Mouse (Mus musculus) neural tube, embryonic 11.5 days (tissue): ENCODE measurements at regions not wholly inside any gene's neighbourhood (a gene's known extent, or its start where the extent isn't known, plus 50 kb on each side); places are given as distances from the start of the nearest gene placed in this dataset.
"Not testable (repeated sequence)": the region's sequence is repeated elsewhere in the genome, so short reads cannot be mapped to it uniquely, and the experiment has no call there.

Experiments used
- ATAC-seq: fragments of 200-750 bp; cut with Nextera tagmentation; 2 replicates; pipeline ENCODE4 v1.8.0; 2017; ENCODE audit warnings: moderate number of reproducible peaks, mild to moderate bottlenecking, moderate TSS enrichment, moderate library complexity; ENCODE audit not compliant: insufficient read depth, low FRiP score, low TSS enrichment
- DNase-seq: peaks from one replicate; pipeline ENCODE4 v3.0.0-alpha.2; 2015; ENCODE audit warnings: low spot score
- H3K27ac ChIP-seq: fragments of 300-500 bp; sonication (generic); 2 replicates; pipeline ENCODE4 v1.5.1; 2014; ENCODE audit warnings: low read depth, mild to moderate bottlenecking, low read length
- H3K27me3 ChIP-seq: fragments of 300-500 bp; sonication (generic); 2 replicates; pipeline ENCODE4 v1.6.1; 2014; ENCODE audit warnings: mild to moderate bottlenecking, low read length, mixed read lengths; ENCODE audit not compliant: control insufficient read depth, insufficient read depth
- H3K36me3 ChIP-seq: fragments of 300-500 bp; sonication (generic); 2 replicates; pipeline ENCODE4 v1.6.1; 2014; ENCODE audit warnings: mild to moderate bottlenecking, low read length, moderate library complexity, mixed read lengths; ENCODE audit not compliant: control insufficient read depth, insufficient read depth
- H3K4me1 ChIP-seq: fragments of 300-500 bp; sonication (generic); 2 replicates; pipeline ENCODE4 v1.6.1; 2014; ENCODE audit warnings: low read length, mixed read lengths; ENCODE audit not compliant: control insufficient read depth, insufficient read depth
- H3K4me2 ChIP-seq: fragments of 300-500 bp; sonication (generic); 2 replicates; pipeline ENCODE4 v1.6.1; 2014; ENCODE audit warnings: low read depth, mild to moderate bottlenecking, moderate library complexity
- H3K4me3 ChIP-seq: fragments of 300-500 bp; sonication (generic); 2 replicates; pipeline ENCODE4 v1.5.1; 2014; ENCODE audit warnings: low read depth, low read length
- H3K9ac ChIP-seq: fragments of 300-500 bp; sonication (generic); 2 replicates; pipeline ENCODE4 v1.6.1; 2014; ENCODE audit warnings: mild to moderate bottlenecking, low read length
- H3K9me3 ChIP-seq: fragments of 300-500 bp; sonication (generic); 2 replicates; pipeline ENCODE4 v1.6.1; 2016; ENCODE audit warnings: low read length; ENCODE audit not compliant: control insufficient read depth
- WGBS: fragments of 180-500 bp; shearing (Covaris S2); extraction: QIAGEN DNeasy Blood & Tissue Kit; methylation state at CpG from one replicate; pipeline ENCODE4 v1.1.7; 2014; 5-methylcytosine and 5-hydroxymethylcytosine counted together

GRCm38 (mm10) chr3:39840946-39841345, 690.1 kb upstream of the Intu start:
- H3K9me3 ChIP-seq, result no peaks in the 10 kb centered on the region
- H3K27ac ChIP-seq, result no peak overlapping the region
- no peak for ATAC-seq
- H3K4me3 ChIP-seq, result no peak overlapping the region
- WGBS, result 83% methylated on average over 5 of the region's 5 CpGs
- H3K9ac ChIP-seq, result no peak overlapping the region
- no peaks in the 10 kb centered on the region for H3K4me1 ChIP-seq
- H3K27me3 ChIP-seq, result no peaks in the 10 kb centered on the region
- H3K36me3 ChIP-seq, result no peaks in the 10 kb centered on the region
- H3K4me2 ChIP-seq, result no peak overlapping the region
- DNase-seq, result no peak

- WGBS, result 90% methylated on average over 2 of the region's 2 CpGs
- H3K36me3 ChIP-seq, result no peaks in the 10 kb centered on the region
These were observed 686.0 kb upstream of the Intu start for GRCm38 (mm10) chr3:39845123-39845522.

GRCm38 (mm10) chr3:39848829-39849228, 682.3 kb upstream of the Intu start:
- Histone ChIP-seq H3K4me3 (no peak overlapping the region), H3K9me3 (no peaks in the 10 kb centered on the region), H3K9ac (no peak overlapping the region), H3K4me2 (no peak overlapping the region), H3K27me3 (no peaks in the 10 kb centered on the region), H3K27ac (no peak overlapping the region), H3K36me3 (no peaks in the 10 kb centered on the region), H3K4me1 (no peaks in the 10 kb centered on the region)
- DNase-seq (no peak), ATAC-seq (no peak)
- WGBS, result 89% methylated on average over 6 of the region's 6 CpGs

More at GRCm38 (mm10) chr3:39845123-39845522, 686.0 kb upstream of the Intu start:
- no peak overlapping the region for H3K4me3 ChIP-seq
- H3K27ac ChIP-seq, result no peak overlapping the region
- no peaks in the 10 kb centered on the region for H3K27me3 ChIP-seq
- ATAC-seq, result no peak
- no peak overlapping the region for H3K4me2 ChIP-seq
- DNase-seq, result no peak
- no peaks in the 10 kb centered on the region for H3K9me3 ChIP-seq
- no peak overlapping the region for H3K9ac ChIP-seq
- H3K4me1 ChIP-seq, result no peaks in the 10 kb centered on the region

- Histone ChIP-seq H3K4me1 (no peaks in the 10 kb centered on the region), H3K9ac (no peak overlapping the region), H3K9me3 (no peaks in the 10 kb centered on the region), H3K27me3 (no peaks in the 10 kb centered on the region), H3K36me3 (no peaks in the 10 kb centered on the region), H3K4me2 (no peak overlapping the region), H3K4me3 (no peak overlapping the region), H3K27ac (no peak overlapping the region)
- WGBS, result 63% methylated on average over 8 of the region's 9 CpGs
- 0 out of 2 replicates have a peak, but pooled peaks have one; percentile 41 for ATAC-seq
- DNase-seq, result no peak
These were observed 673.8 kb upstream of the Intu start for GRCm38 (mm10) chr3:39857214-39857839.

GRCm38 (mm10) chr3:39876046-39876445, 655.0 kb upstream of the Intu start:
- H3K4me3 ChIP-seq, H3K4me1 ChIP-seq, H3K4me2 ChIP-seq, H3K9me3 ChIP-seq, ATAC-seq, H3K27ac ChIP-seq, DNase-seq, H3K27me3 ChIP-seq, H3K9ac ChIP-seq, H3K36me3 ChIP-seq: not testable (repeated sequence)
- WGBS, result 85% methylated on average over 1 of the region's 1 CpGs

GRCm38 (mm10) chr3:39884370-39884769, 646.7 kb upstream of the Intu start:
- Histone ChIP-seq H3K27me3 (no peaks in the 10 kb centered on the region), H3K4me1 (no peaks in the 10 kb centered on the region), H3K4me3 (no peak overlapping the region), H3K27ac (no peak overlapping the region), H3K9ac (no peak overlapping the region), H3K4me2 (no peak overlapping the region), H3K36me3 (no peaks in the 10 kb centered on the region), H3K9me3 (no peaks in the 10 kb centered on the region)
- DNase-seq (no peak), ATAC-seq (peak; percentile 58; the same call in 1 of the 2 replicates)
- 48% methylated on average over 4 of the region's 4 CpGs for WGBS

- 90% methylated on average over 5 of the region's 5 CpGs for WGBS
- no peak overlapping the region for H3K9ac ChIP-seq
- no peaks in the 10 kb centered on the region for H3K36me3 ChIP-seq
- no peaks in the 10 kb centered on the region for H3K4me1 ChIP-seq
- H3K9me3 ChIP-seq, result no peaks in the 10 kb centered on the region
- no peak for ATAC-seq
- H3K4me3 ChIP-seq, result no peak overlapping the region
- no peaks in the 10 kb centered on the region for H3K27me3 ChIP-seq
- no peak overlapping the region for H3K4me2 ChIP-seq
- no peak overlapping the region for H3K27ac ChIP-seq
- DNase-seq, result no peak
These were observed 642.7 kb upstream of the Intu start for GRCm38 (mm10) chr3:39888376-39888775.

GRCm38 (mm10) chr3:39889222-39889621, 641.9 kb upstream of the Intu start:
- WGBS, result 76% methylated on average over 2 of the region's 2 CpGs
- Histone ChIP-seq H3K4me3 (no peak overlapping the region), H3K4me2 (no peak overlapping the region), H3K4me1 (no peaks in the 10 kb centered on the region), H3K9ac (no peak overlapping the region), H3K9me3 (no peaks in the 10 kb centered on the region), H3K27me3 (no peaks in the 10 kb centered on the region), H3K36me3 (no peaks in the 10 kb centered on the region), H3K27ac (no peak overlapping the region)
- no peak for ATAC-seq
- DNase-seq, result no peak

GRCm38 (mm10) chr3:39898961-39899360, 632.1 kb upstream of the Intu start:
- no peak overlapping the region for H3K4me3 ChIP-seq
- H3K4me2 ChIP-seq, result no peak overlapping the region
- no peaks in the 10 kb centered on the region for H3K27me3 ChIP-seq
- H3K27ac ChIP-seq, result no peak overlapping the region
- no peaks in the 10 kb centered on the region for H3K9me3 ChIP-seq
- DNase-seq, result no peak
- H3K9ac ChIP-seq, result no peak overlapping the region
- H3K4me1 ChIP-seq, result no peaks in the 10 kb centered on the region
- no peaks in the 10 kb centered on the region for H3K36me3 ChIP-seq
- ATAC-seq, result no peak
- 68% methylated on average over 5 of the region's 5 CpGs for WGBS
